Mouse (Mus musculus): ENCODE results near the gene Mgst3. TPM values are rescaled to one million over a fixed set of nuclear protein-coding genes. Genes with fewer than 3 reads are reported as not detected.
"Not testable (repeated sequence)": the region's sequence is repeated elsewhere in the genome, so short reads cannot be mapped to it uniquely, and the experiment has no call there.

Gene Mgst3
- polyA plus RNA-seq, 1 experiment from 2014 or later = 49.5 TPM

- peak; percentile 51 for DNase-seq (ENCODE audit: low spot score)
- Histone ChIP-seq H3K36me3 (replicated peaks; ENCODE audit: control insufficient read depth, insufficient read depth, low read depth, low read length) (no peaks in the 10 kb centered on the region; the same call in none of the 2 replicates), H3K9me3 (replicated peaks; ENCODE audit: control insufficient read depth, low read length) (no peaks in the 10 kb centered on the region), H3K27me3 (ENCODE audit: control insufficient read depth, insufficient read depth, low read length) (no peaks in the 10 kb centered on the region), H3K4me1 (ENCODE audit: control insufficient read depth, insufficient read depth, low read length) (no peaks in the 10 kb centered on the region), H3K9ac (replicated peaks; ENCODE audit: low read length) (peak overlapping the region; percentile 74), H3K4me3 (ENCODE audit: low read depth, low read length) (peak overlapping the region; percentile 61), H3K27ac (replicated peaks; ENCODE audit: low read depth, low read length) (peak overlapping the region; percentile 57; the same call in 1 of the 2 replicates), H3K4me2 (ENCODE audit: low read depth, low read length) (peak overlapping the region; percentile 81)
- ATAC-seq (replicated peaks; ENCODE audit: insufficient number of reproducible peaks, low FRiP score, low TSS enrichment, low read depth) = no peak; the same call in 1 of the 2 replicates
- 27% methylated on average over 13 of the region's 13 CpGs for WGBS
These were observed 42.8 kb downstream of the Mgst3 start for GRCm38 (mm10) chr1:167350597-167351415.

- Histone ChIP-seq H3K36me3 (replicated peaks; ENCODE audit: control insufficient read depth, insufficient read depth, low read depth, low read length) (no peaks in the 10 kb centered on the region; the same call in 1 of the 2 replicates), H3K9me3 (replicated peaks; ENCODE audit: control insufficient read depth, low read length) (no peaks in the 10 kb centered on the region), H3K4me1 (ENCODE audit: control insufficient read depth, insufficient read depth, low read length) (no peaks in the 10 kb centered on the region), H3K27me3 (ENCODE audit: control insufficient read depth, insufficient read depth, low read length) (no peaks in the 10 kb centered on the region), H3K9ac (replicated peaks; ENCODE audit: low read length) (peak within 1 kb of the TSS; percentile 74), H3K27ac (replicated peaks; ENCODE audit: low read depth, low read length) (peak within 1 kb of the TSS; percentile 57), H3K4me2 (ENCODE audit: low read depth, low read length) (peak within 1 kb of the TSS; percentile 81), H3K4me3 (ENCODE audit: low read depth, low read length) (peak within 1 kb of the TSS; percentile 61)
- WGBS = under 1% methylated on average over 55 of the region's 55 CpGs
- ATAC-seq (replicated peaks; ENCODE audit: insufficient number of reproducible peaks, low FRiP score, low TSS enrichment, low read depth) (peak; percentile 97), DNase-seq (ENCODE audit: low spot score) (peak; percentile 89)
These were observed 43.6 kb downstream of the Mgst3 start, which contains the start of gene Aldh9a1 for GRCm38 (mm10) chr1:167349815-167350596. Gene Aldh9a1, plus strand, starts transcription at chr1:167349991.

- not testable (repeated sequence) for DNase-seq (ENCODE audit: low spot score); H3K9me3 ChIP-seq (replicated peaks; ENCODE audit: control insufficient read depth, low read length); H3K9ac ChIP-seq (replicated peaks; ENCODE audit: low read length); H3K4me2 ChIP-seq (ENCODE audit: low read depth, low read length); H3K36me3 ChIP-seq (replicated peaks; ENCODE audit: control insufficient read depth, insufficient read depth, low read depth, low read length); ATAC-seq (replicated peaks; ENCODE audit: insufficient number of reproducible peaks, low FRiP score, low TSS enrichment, low read depth); H3K4me3 ChIP-seq (ENCODE audit: low read depth, low read length); H3K4me1 ChIP-seq (ENCODE audit: control insufficient read depth, insufficient read depth, low read length); H3K27me3 ChIP-seq (ENCODE audit: control insufficient read depth, insufficient read depth, low read length); H3K27ac ChIP-seq (replicated peaks; ENCODE audit: low read depth, low read length)
- 62% methylated on average over 3 of the region's 3 CpGs for WGBS
These were observed 44.4 kb downstream of the Mgst3 start for GRCm38 (mm10) chr1:167349206-167349605.

GRCm38 (mm10) chr1:167345994-167346520 is 47.6 kb downstream of the Mgst3 start:
- H3K27me3 ChIP-seq (ENCODE audit: control insufficient read depth, insufficient read depth, low read length); H3K36me3 ChIP-seq (replicated peaks; ENCODE audit: control insufficient read depth, insufficient read depth, low read depth, low read length); H3K4me3 ChIP-seq (ENCODE audit: low read depth, low read length); H3K4me1 ChIP-seq (ENCODE audit: control insufficient read depth, insufficient read depth, low read length); H3K9ac ChIP-seq (replicated peaks; ENCODE audit: low read length); H3K4me2 ChIP-seq (ENCODE audit: low read depth, low read length); DNase-seq (ENCODE audit: low spot score); H3K27ac ChIP-seq (replicated peaks; ENCODE audit: low read depth, low read length); H3K9me3 ChIP-seq (replicated peaks; ENCODE audit: control insufficient read depth, low read length); ATAC-seq (replicated peaks; ENCODE audit: insufficient number of reproducible peaks, low FRiP score, low TSS enrichment, low read depth): not testable (repeated sequence)
- 83% methylated on average over 10 of the region's 10 CpGs for WGBS

GRCm38 (mm10) chr1:167342831-167343230 is 50.8 kb downstream of the Mgst3 start:
- no peak overlapping the region for H3K4me3 ChIP-seq (ENCODE audit: low read depth, low read length)
- 85% methylated on average over 9 of the region's 10 CpGs for WGBS
- no peak overlapping the region for H3K4me2 ChIP-seq (ENCODE audit: low read depth, low read length)
- H3K9ac ChIP-seq (replicated peaks; ENCODE audit: low read length) = no peak overlapping the region
- peaks cover 3% of the 10 kb centered on the region; the same call in 1 of the 2 replicates for H3K27me3 ChIP-seq (ENCODE audit: control insufficient read depth, insufficient read depth, low read length)
- no peaks in the 10 kb centered on the region for H3K9me3 ChIP-seq (replicated peaks; ENCODE audit: control insufficient read depth, low read length)
- H3K36me3 ChIP-seq (replicated peaks; ENCODE audit: control insufficient read depth, insufficient read depth, low read depth, low read length) = no peaks in the 10 kb centered on the region
- ATAC-seq (replicated peaks; ENCODE audit: insufficient number of reproducible peaks, low FRiP score, low TSS enrichment, low read depth) (no peak), DNase-seq (ENCODE audit: low spot score) (no peak)
- H3K27ac ChIP-seq (replicated peaks; ENCODE audit: low read depth, low read length) = no peak overlapping the region
- no peaks in the 10 kb centered on the region for H3K4me1 ChIP-seq (ENCODE audit: control insufficient read depth, insufficient read depth, low read length)

- H3K4me2 ChIP-seq (ENCODE audit: low read depth, low read length) = no peak overlapping the region
- no peak overlapping the region for H3K9ac ChIP-seq (replicated peaks; ENCODE audit: low read length)
These were observed 52.6 kb downstream of the Mgst3 start for GRCm38 (mm10) chr1:167340910-167341528.

GRCm38 (mm10) chr1:167340111-167340787 is 53.4 kb downstream of the Mgst3 start:
- no peaks in the 10 kb centered on the region for H3K9me3 ChIP-seq (replicated peaks; ENCODE audit: control insufficient read depth, low read length)
- H3K4me2 ChIP-seq (ENCODE audit: low read depth, low read length) = peak overlapping the region; percentile 79
- WGBS = 2% methylated on average over 47 of the region's 47 CpGs
- DNase-seq (ENCODE audit: low spot score) (peak; percentile 16), ATAC-seq (replicated peaks; ENCODE audit: insufficient number of reproducible peaks, low FRiP score, low TSS enrichment, low read depth) (0 out of 2 replicates have a peak, but pooled peaks have one; percentile 55)
- peak overlapping the region; percentile 47 for H3K9ac ChIP-seq (replicated peaks; ENCODE audit: low read length)
- no peaks in the 10 kb centered on the region for H3K36me3 ChIP-seq (replicated peaks; ENCODE audit: control insufficient read depth, insufficient read depth, low read depth, low read length)
- H3K4me3 ChIP-seq (ENCODE audit: low read depth, low read length) = peak overlapping the region; percentile 39
- peaks cover 3% of the 10 kb centered on the region; the same call in 1 of the 2 replicates for H3K27me3 ChIP-seq (ENCODE audit: control insufficient read depth, insufficient read depth, low read length)
- no peak overlapping the region for H3K27ac ChIP-seq (replicated peaks; ENCODE audit: low read depth, low read length)
- no peaks in the 10 kb centered on the region for H3K4me1 ChIP-seq (ENCODE audit: control insufficient read depth, insufficient read depth, low read length)

More at GRCm38 (mm10) chr1:167340910-167341528, 52.6 kb downstream of the Mgst3 start:
- Histone ChIP-seq H3K27me3 (ENCODE audit: control insufficient read depth, insufficient read depth, low read length) (peaks cover 3% of the 10 kb centered on the region; the same call in 1 of the 2 replicates), H3K36me3 (replicated peaks; ENCODE audit: control insufficient read depth, insufficient read depth, low read depth, low read length) (no peaks in the 10 kb centered on the region), H3K4me3 (ENCODE audit: low read depth, low read length) (no peak overlapping the region), H3K9me3 (replicated peaks; ENCODE audit: control insufficient read depth, low read length) (no peaks in the 10 kb centered on the region), H3K4me1 (ENCODE audit: control insufficient read depth, insufficient read depth, low read length) (no peaks in the 10 kb centered on the region), H3K27ac (replicated peaks; ENCODE audit: low read depth, low read length) (no peak overlapping the region)
- WGBS = 87% methylated on average over 3 of the region's 3 CpGs
- ATAC-seq (replicated peaks; ENCODE audit: insufficient number of reproducible peaks, low FRiP score, low TSS enrichment, low read depth) = no peak
- DNase-seq (ENCODE audit: low spot score) = no peak

All from embryonic facial prominence, embryonic 11.5 days (tissue).